Mouse (Mus musculus) myocyte (in vitro differentiated cells): ENCODE data around the gene Bmp7.

Experiments used
- CEBPB ChIP-seq: IDR thresholded peaks from 2 replicates; pipeline ENCODE4 v1.6.1; 2011; ENCODE audit warnings: mild to moderate bottlenecking, moderate library complexity; ENCODE audit not compliant: poor library complexity, insufficient read depth, severe bottlenecking
- MAX ChIP-seq: IDR thresholded peaks from one replicate; pipeline ENCODE4 v1.6.1; 2011; ENCODE audit warnings: low read depth, mild to moderate bottlenecking, control low read depth
- POLR2A ChIP-seq: IDR thresholded peaks from one replicate; pipeline ENCODE4 v1.6.1; 2011; ENCODE audit warnings: low read depth, mild to moderate bottlenecking, control low read depth, moderate library complexity; ENCODE audit not compliant: insufficient read length

- TF ChIP-seq POLR2A (no peak), CEBPB (no peak), MAX (no peak)
These were observed 83.6 kb downstream of the Bmp7 start for GRCm38 (mm10) chr2:172856549-172856948.
